In the genomic region with DNA sequence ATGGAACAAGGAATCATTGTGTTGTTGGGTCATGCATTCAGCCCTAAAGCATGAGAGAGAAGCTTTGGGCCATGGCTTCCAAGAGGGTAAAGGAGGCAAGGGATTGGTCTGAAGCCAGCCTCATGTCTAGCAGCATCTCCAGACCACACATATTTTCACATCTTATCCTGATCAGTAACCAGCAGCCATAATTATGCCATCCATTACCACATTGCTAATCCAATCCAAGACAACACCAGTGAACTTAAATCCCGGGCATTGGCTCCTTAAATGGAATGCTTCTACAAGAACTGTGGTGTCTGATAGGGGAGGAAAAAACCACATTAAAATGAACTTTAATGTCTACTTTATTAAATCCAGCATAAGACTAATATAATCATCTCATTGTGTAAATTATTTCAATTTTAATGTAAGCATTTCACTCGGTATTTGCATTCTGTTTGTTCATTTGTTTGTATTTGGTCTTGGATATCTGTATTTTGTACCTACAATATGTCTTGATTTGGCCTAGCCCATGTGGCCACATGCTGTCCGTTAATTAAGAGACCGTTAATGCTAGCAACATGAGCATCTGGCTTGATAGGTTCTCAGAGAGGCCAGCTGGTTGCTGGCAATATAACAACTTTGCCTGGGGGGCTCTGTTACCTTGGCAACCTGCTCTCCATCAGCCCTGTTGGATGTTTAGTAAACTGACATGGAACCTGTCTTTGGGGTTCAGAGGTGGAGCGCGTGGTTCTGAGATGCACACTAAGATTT, we compare ENCODE assay signal across 20 mouse cellular contexts. TPM values are rescaled to one million over a fixed set of nuclear protein-coding genes. Genes with fewer than 3 reads are reported as not detected.
DNase-seq lines count a peak whose midpoint lies in the region; ATAC-seq and TF ChIP-seq lines count a peak whose summit lies in the region.
"Had no signal": no experiment of that assay in that cellular context is flagged by ENCODE, and none has a peak within 500 bp of the region (broad histone marks: within the 10 kb centered on the region; RNA-seq: fewer than 3 reads in every experiment).

No protein-coding gene starts in this region.

- 0 out of 2 replicates have a peak, but pooled peaks have one; percentile 38 for ATAC-seq in forebrain, embryonic 15.5 days (replicated peaks)
- ATAC-seq in hindbrain, embryonic 16.5 days = peak; percentile 77
- ATAC-seq in activated CD4-positive, CD25-positive, alpha-beta regulatory T cell, adult 4 months = no peak
- ATAC-seq: intestine, postnatal 0 days had no signal

- no peak overlapping the region for H3K27ac ChIP-seq in forebrain, embryonic 15.5 days (replicated peaks)
- no peak overlapping the region for H3K27ac ChIP-seq in hindbrain, embryonic 16.5 days (ENCODE audit: low read depth, low read length)
- H3K27ac ChIP-seq: embryonic facial prominence, embryonic 15.5 days; heart, adult 2 months; limb, embryonic 15.5 days had no signal

- no peak overlapping the region for H3K9ac ChIP-seq in forebrain, embryonic 15.5 days (replicated peaks)
- H3K9ac ChIP-seq in hindbrain, embryonic 16.5 days (ENCODE audit: low read depth, low read length) = no peak overlapping the region
- H3K9ac ChIP-seq: embryonic facial prominence, embryonic 15.5 days; limb, embryonic 15.5 days had no signal

- 54% methylated on average over 6 of the region's 6 CpGs for WGBS in forebrain, embryonic 15.5 days
- 52% methylated on average over 6 of the region's 6 CpGs for WGBS in hindbrain, embryonic 16.5 days

- no peaks in the 10 kb centered on the region for H3K9me3 ChIP-seq in forebrain, embryonic 15.5 days
- no peaks in the 10 kb centered on the region for H3K9me3 ChIP-seq in hindbrain, embryonic 16.5 days (ENCODE audit: control insufficient read depth, low read length)
- H3K9me3 ChIP-seq: embryonic facial prominence, embryonic 15.5 days; G1E; limb, embryonic 15.5 days had no signal

- no peak overlapping the region for H3K4me3 ChIP-seq in forebrain, embryonic 15.5 days
- H3K4me3 ChIP-seq in hindbrain, embryonic 16.5 days (ENCODE audit: low read length) = no peak overlapping the region
- H3K4me3 ChIP-seq: embryonic facial prominence, embryonic 15.5 days; heart, adult 2 months; limb, embryonic 15.5 days had no signal

- H3K27me3 ChIP-seq in forebrain, embryonic 15.5 days = no peaks in the 10 kb centered on the region
- H3K27me3 ChIP-seq in hindbrain, embryonic 16.5 days (replicated peaks; ENCODE audit: control insufficient read depth, insufficient read depth, low read length) = no peaks in the 10 kb centered on the region
- H3K27me3 ChIP-seq: embryonic facial prominence, embryonic 15.5 days; limb, embryonic 15.5 days had no signal

- H3K36me3 ChIP-seq in forebrain, embryonic 15.5 days = no peaks in the 10 kb centered on the region
- H3K36me3 ChIP-seq in hindbrain, embryonic 16.5 days (ENCODE audit: control insufficient read depth, insufficient read depth, low read length) = no peaks in the 10 kb centered on the region
- H3K36me3 ChIP-seq: embryonic facial prominence, embryonic 15.5 days; G1E; limb, embryonic 15.5 days had no signal

- peak; percentile 28 for DNase-seq in embryo, embryonic 11 days
- DNase-seq in embryo, embryonic 9.5 days (ENCODE audit: extremely low spot score) = no peak
- peak; percentile 82 for DNase-seq in brain, embryonic 14.5 days (ENCODE audit: low read depth)
- DNase-seq in gastrocnemius, postnatal 25 days = no peak
- no peak for DNase-seq in thymus, postnatal 4 days
- DNase-seq: adrenal gland, postnatal 36 days; heart, postnatal 14 days; kidney, postnatal 4 days; lung, adult 18-20 months; right cerebral cortex, postnatal 4 days had no signal

- H3K4me1 ChIP-seq in forebrain, embryonic 15.5 days = peaks cover 19% of the 10 kb centered on the region
- peaks cover 9% of the 10 kb centered on the region for H3K4me1 ChIP-seq in hindbrain, embryonic 16.5 days (ENCODE audit: control insufficient read depth, insufficient read depth, low read depth, low read length)

- H3K4me2 ChIP-seq in forebrain, embryonic 15.5 days (replicated peaks) = no peak overlapping the region
- no peak overlapping the region for H3K4me2 ChIP-seq in hindbrain, embryonic 16.5 days (ENCODE audit: low read length)
- H3K4me2 ChIP-seq: embryonic facial prominence, embryonic 15.5 days; limb, embryonic 15.5 days had no signal

- TF ChIP-seq CTCF in brain, embryonic 14.5 days (IDR thresholded peaks at IDR 0.05; ENCODE audit: borderline replicate concordance, extremely low read depth, insufficient read depth, insufficient read length) = no peak

- no peak for TF ChIP-seq POLR2A in brain, embryonic 14.5 days (IDR thresholded peaks at IDR 0.05; ENCODE audit: borderline replicate concordance, extremely low read depth, insufficient read depth, insufficient read length, poor library complexity, severe bottlenecking)

RNA-seq across cellular contexts. Expression of a gene that starts 43.9 kb away (rescaled TPM):
- polyA plus RNA-seq in brain, embryonic 14.5 days (2012; rRNA removed) = not detected in 2 replicates
- polyA plus RNA-seq in forebrain, embryonic 15.5 days (2015; fragmentation: Nextera tagmentation; extraction: Ambion mirVana) = not detected in 2 replicates
- polyA plus RNA-seq in hindbrain, embryonic 16.5 days (2015; fragmentation: Nextera tagmentation; extraction: Ambion mirVana) = not detected in 2 replicates
- total RNA-seq in gastrocnemius, postnatal 25 days (2021) = not detected
- polyA plus RNA-seq in activated CD4-positive, CD25-positive, alpha-beta regulatory T cell, adult 4 months (2017; shearing (Covaris generic)) = not detected
- total RNA-seq: adrenal gland, postnatal 36 days; heart, adult 2 months; heart, postnatal 14 days had no signal
- polyA plus RNA-seq: cerebellum, adult 2 months; G1E; heart, adult 2 months; intestine, postnatal 0 days; stomach, embryonic 14.5 days had no signal

Comparison
In these comparisons a context has a peak if more than half of its experiments do, and no peak if none do; other contexts are left out.
1. DNase-seq: peak in embryo, embryonic 11 days (single experiment) and brain, embryonic 14.5 days (single experiment); none in embryo, embryonic 9.5 days (single experiment), gastrocnemius, postnatal 25 days (single experiment) and thymus, postnatal 4 days (single experiment).